Mouse (Mus musculus) lung, postnatal 0 days (tissue): ENCODE data around the gene Clhc1.

ENCODE experiments used
- CTCF ChIP-seq: IDR thresholded peaks from 2 replicates; pipeline ENCODE4 v1.5.1; 2016; ENCODE audit warnings: antibody characterized with exemption, mild to moderate bottlenecking
- EP300 ChIP-seq: IDR thresholded peaks from 2 replicates; pipeline ENCODE4 v1.6.1; 2016; ENCODE audit warnings: antibody characterized with exemption, mild to moderate bottlenecking, control low read depth

GRCm38 (mm10) chr11:29609756-29610468 lies 62.2 kb downstream of the Clhc1 start:
- no peak for TF ChIP-seq CTCF
- TF ChIP-seq EP300 = no peak
